Mouse (Mus musculus): Measurements from ENCODE around the gene Galnt7. TPM values are rescaled to one million over a fixed set of nuclear protein-coding genes. Genes with fewer than 3 reads are reported as not detected.

Gene Galnt7
- polyA plus RNA-seq, 1 experiment from 2014 or later: 14.4 TPM

- H3K4me2 ChIP-seq: peak overlapping the region; percentile 71
- no peak overlapping the region for H3K4me3 ChIP-seq (ENCODE audit: low read depth, low read length)
- no peak for TF ChIP-seq CTCF (IDR thresholded peaks at IDR 0.05; ENCODE audit: low read depth)
- no peaks in the 10 kb centered on the region for H3K36me3 ChIP-seq (ENCODE audit: insufficient read depth)
- no peak overlapping the region for H3K27ac ChIP-seq (ENCODE audit: low read depth)
- WGBS: 85% methylated on average over 7 of the region's 7 CpGs
- no peaks in the 10 kb centered on the region for H3K27me3 ChIP-seq (ENCODE audit: insufficient read depth, low read length)
- no peak overlapping the region for H3K9ac ChIP-seq
- H3K4me1 ChIP-seq (ENCODE audit: insufficient read depth): 0 out of 2 replicates have a peak, but pooled peaks cover 3% of the 10 kb centered on the region
- ATAC-seq (ENCODE audit: insufficient read depth): no peak
- H3K9me3 ChIP-seq (ENCODE audit: low read depth, low read length): no peaks in the 10 kb centered on the region
- DNase-seq: no peak
Measured at GRCm38 (mm10) chr8:57654146-57654545, 1.3 kb upstream of the Galnt7 start.

- H3K27ac ChIP-seq (ENCODE audit: low read depth): no peak overlapping the region
- peak; percentile 11 for DNase-seq
- no peak for TF ChIP-seq CTCF (IDR thresholded peaks at IDR 0.05; ENCODE audit: low read depth)
- peak overlapping the region; percentile 85 for H3K4me3 ChIP-seq (ENCODE audit: low read depth, low read length)
- peak overlapping the region; percentile 71 for H3K4me2 ChIP-seq
- no peak for ATAC-seq (ENCODE audit: insufficient read depth)
- H3K27me3 ChIP-seq (ENCODE audit: insufficient read depth, low read length): no peaks in the 10 kb centered on the region
- H3K9me3 ChIP-seq (ENCODE audit: low read depth, low read length): no peaks in the 10 kb centered on the region
- no peaks in the 10 kb centered on the region for H3K36me3 ChIP-seq (ENCODE audit: insufficient read depth)
- peak overlapping the region; percentile 91; the same call in 1 of the 2 replicates for H3K9ac ChIP-seq
- WGBS: 20% methylated on average over 7 of the region's 7 CpGs
- 0 out of 2 replicates have a peak, but pooled peaks cover 3% of the 10 kb centered on the region for H3K4me1 ChIP-seq (ENCODE audit: insufficient read depth)
Measured at GRCm38 (mm10) chr8:57653768-57654125, 915 bp upstream of the Galnt7 start.

- Histone ChIP-seq H3K9me3 (ENCODE audit: low read depth, low read length) (no peaks in the 10 kb centered on the region), H3K27me3 (ENCODE audit: insufficient read depth, low read length) (no peaks in the 10 kb centered on the region), H3K4me1 (ENCODE audit: insufficient read depth) (0 out of 2 replicates have a peak, but pooled peaks cover 3% of the 10 kb centered on the region), H3K4me2 (peak overlapping the region; percentile 71), H3K4me3 (ENCODE audit: low read depth, low read length) (peak overlapping the region; percentile 85), H3K36me3 (ENCODE audit: insufficient read depth) (no peaks in the 10 kb centered on the region), H3K9ac (peak overlapping the region; percentile 91), H3K27ac (ENCODE audit: low read depth) (peak overlapping the region; percentile 64; the same call in 1 of the 2 replicates)
- ATAC-seq (ENCODE audit: insufficient read depth) (peak; percentile 71), DNase-seq (peak; percentile 65)
- TF ChIP-seq CTCF (IDR thresholded peaks at IDR 0.05; ENCODE audit: low read depth): no peak; the same call in 1 of the 2 replicates
- WGBS: 2% methylated on average over 23 of the region's 38 CpGs
Measured at GRCm38 (mm10) chr8:57653056-57653767, 380 bp upstream of the Galnt7 start.

GRCm38 (mm10) chr8:57651689-57652455 lies 960 bp downstream of the Galnt7 start:
- peak overlapping the region; percentile 91 for H3K9ac ChIP-seq
- WGBS: 1% methylated on average over 83 of the region's 91 CpGs
- ATAC-seq (ENCODE audit: insufficient read depth) (peak; percentile 86), DNase-seq (peak; percentile 76)
- no peaks in the 10 kb centered on the region for H3K9me3 ChIP-seq (ENCODE audit: low read depth, low read length)
- H3K27ac ChIP-seq (ENCODE audit: low read depth): peak overlapping the region; percentile 96
- TF ChIP-seq CTCF (IDR thresholded peaks at IDR 0.05; ENCODE audit: low read depth): no peak; the same call in 1 of the 2 replicates
- H3K27me3 ChIP-seq (ENCODE audit: insufficient read depth, low read length): no peaks in the 10 kb centered on the region
- no peaks in the 10 kb centered on the region for H3K36me3 ChIP-seq (ENCODE audit: insufficient read depth)
- H3K4me2 ChIP-seq: peak overlapping the region; percentile 71
- H3K4me3 ChIP-seq (ENCODE audit: low read depth, low read length): peak overlapping the region; percentile 85
- 0 out of 2 replicates have a peak, but pooled peaks cover 3% of the 10 kb centered on the region for H3K4me1 ChIP-seq (ENCODE audit: insufficient read depth)

- no peak for DNase-seq
- no peaks in the 10 kb centered on the region for H3K9me3 ChIP-seq (ENCODE audit: low read depth, low read length)
- no peak for ATAC-seq (ENCODE audit: insufficient read depth)
Measured at GRCm38 (mm10) chr8:57651357-57651688, 1.5 kb downstream of the Galnt7 start.

GRCm38 (mm10) chr8:57650216-57650615 lies 2.6 kb downstream of the Galnt7 start:
- H3K4me1 ChIP-seq (ENCODE audit: insufficient read depth): 0 out of 2 replicates have a peak, but pooled peaks cover 3% of the 10 kb centered on the region
- no peak for TF ChIP-seq CTCF (IDR thresholded peaks at IDR 0.05; ENCODE audit: low read depth)
- no peak overlapping the region for H3K27ac ChIP-seq (ENCODE audit: low read depth)
- WGBS: 81% methylated on average over 6 of the region's 6 CpGs
- no peak overlapping the region for H3K9ac ChIP-seq
- H3K9me3 ChIP-seq (ENCODE audit: low read depth, low read length): no peaks in the 10 kb centered on the region
- no peak for DNase-seq
- H3K4me2 ChIP-seq: no peak overlapping the region
- no peak overlapping the region for H3K4me3 ChIP-seq (ENCODE audit: low read depth, low read length)
- no peaks in the 10 kb centered on the region for H3K36me3 ChIP-seq (ENCODE audit: insufficient read depth)
- no peaks in the 10 kb centered on the region for H3K27me3 ChIP-seq (ENCODE audit: insufficient read depth, low read length)
- ATAC-seq (ENCODE audit: insufficient read depth): no peak

More at GRCm38 (mm10) chr8:57651357-57651688, 1.5 kb downstream of the Galnt7 start:
- H3K4me3 ChIP-seq (ENCODE audit: low read depth, low read length): peak overlapping the region; percentile 85
- H3K4me2 ChIP-seq: peak overlapping the region; percentile 71
- H3K4me1 ChIP-seq (ENCODE audit: insufficient read depth): 0 out of 2 replicates have a peak, but pooled peaks cover 3% of the 10 kb centered on the region
- peak overlapping the region; percentile 91 for H3K9ac ChIP-seq
- no peak for TF ChIP-seq CTCF (IDR thresholded peaks at IDR 0.05; ENCODE audit: low read depth)
- no peaks in the 10 kb centered on the region for H3K27me3 ChIP-seq (ENCODE audit: insufficient read depth, low read length)
- H3K36me3 ChIP-seq (ENCODE audit: insufficient read depth): no peaks in the 10 kb centered on the region
- WGBS: under 1% methylated on average over 8 of the region's 8 CpGs
- peak overlapping the region; percentile 96 for H3K27ac ChIP-seq (ENCODE audit: low read depth)

- no peak for DNase-seq
- no peak overlapping the region for H3K4me2 ChIP-seq
- no peak for TF ChIP-seq CTCF (IDR thresholded peaks at IDR 0.05; ENCODE audit: low read depth)
- ATAC-seq (ENCODE audit: insufficient read depth): no peak
- no peaks in the 10 kb centered on the region for H3K36me3 ChIP-seq (ENCODE audit: insufficient read depth)
- H3K4me1 ChIP-seq (ENCODE audit: insufficient read depth): no peaks in the 10 kb centered on the region
- WGBS: 24% methylated on average over 3 of the region's 3 CpGs
- H3K4me3 ChIP-seq (ENCODE audit: low read depth, low read length): no peak overlapping the region
- H3K27me3 ChIP-seq (ENCODE audit: insufficient read depth, low read length): no peaks in the 10 kb centered on the region
- H3K27ac ChIP-seq (ENCODE audit: low read depth): no peak overlapping the region
- no peak overlapping the region for H3K9ac ChIP-seq
- H3K9me3 ChIP-seq (ENCODE audit: low read depth, low read length): no peaks in the 10 kb centered on the region
Measured at GRCm38 (mm10) chr8:57647566-57647965, 5.3 kb downstream of the Galnt7 start.

Data from lung, embryonic 14.5 days (tissue).